Mouse (Mus musculus): Measurements from ENCODE around the gene BC107364.

DNA sequence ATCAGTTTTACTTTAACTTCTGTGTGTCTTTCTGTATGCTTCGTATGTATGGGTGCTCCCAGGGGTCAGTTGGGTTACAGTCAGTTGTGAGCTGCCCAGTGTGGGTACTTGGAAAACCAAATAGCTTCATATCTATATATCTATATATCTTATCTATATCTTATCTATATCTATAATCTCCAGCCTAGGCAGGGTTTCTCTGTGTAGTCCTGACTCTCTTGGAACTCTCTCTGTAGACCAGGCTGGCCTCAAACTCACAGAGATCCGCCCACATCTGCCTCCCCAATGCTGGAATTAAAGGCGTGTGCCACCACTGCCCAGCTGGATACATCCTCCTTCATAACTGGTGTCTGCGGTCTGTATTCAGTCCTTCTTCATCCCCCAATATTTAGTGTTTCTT is 25.8 kb downstream of the BC107364 start:
- TF ChIP-seq POLR2A (IDR thresholded peaks at IDR 0.05; ENCODE audit: control insufficient read depth, extremely low read depth, insufficient read depth, low read length, poor library complexity) (no peak), CTCF (IDR thresholded peaks at IDR 0.05; ENCODE audit: borderline replicate concordance, control insufficient read depth, extremely low read depth, insufficient read depth, low read length, poor library complexity) (no peak)

Measured in thymus, adult 2 months (tissue).